Mouse (Mus musculus): ENCODE results near the gene Cacnb1. TPM values are rescaled to one million over a fixed set of nuclear protein-coding genes. Genes with fewer than 3 reads are reported as not detected.
A peak's percentile ranks its signal among the peaks of the same experiment; 100 is the strongest.

Gene Cacnb1
- polyA plus RNA-seq, 1 experiment from 2014 or later: 20.7 TPM

DNA sequence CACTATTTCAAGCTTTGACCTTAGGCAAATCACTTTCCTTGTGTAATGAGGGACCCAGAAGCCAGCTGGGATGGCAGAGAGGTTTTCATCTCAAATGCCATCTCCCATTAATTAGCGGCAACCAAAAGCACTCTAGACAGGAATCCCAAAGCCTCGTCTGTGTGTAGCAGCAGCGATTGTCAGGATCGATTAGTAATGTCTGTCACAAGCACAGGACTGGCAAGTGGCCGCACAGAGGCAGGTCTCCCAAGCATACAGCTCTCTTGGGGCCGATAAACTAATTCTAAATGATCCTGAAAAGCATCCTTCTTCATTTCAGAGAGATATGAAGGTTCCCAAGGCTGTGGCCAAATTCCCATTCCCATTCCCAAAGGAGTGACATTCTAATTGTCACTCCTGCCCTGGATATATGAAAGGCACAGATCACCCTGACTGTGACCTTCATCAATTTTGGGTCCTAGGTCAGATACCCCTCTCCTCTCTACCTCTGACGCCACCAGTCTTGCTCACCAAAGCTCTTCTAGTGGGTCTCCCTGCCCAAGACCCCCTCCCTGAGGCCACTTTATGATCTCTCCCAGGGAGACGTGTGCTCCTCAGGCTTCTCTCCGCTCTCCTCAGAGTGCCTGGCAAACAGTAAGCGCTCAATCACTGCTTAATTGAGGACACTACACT is 42.9 kb downstream of the Cacnb1 start:
- no peak for ATAC-seq (ENCODE audit: low FRiP score, low read depth)
- Histone ChIP-seq H3K9me3 (no peaks in the 10 kb centered on the region), H3K9ac (peak overlapping the region; percentile 21; the same call in 1 of the 2 replicates), H3K27ac (no peak overlapping the region; the same call in 1 of the 2 replicates), H3K4me2 (replicated peaks) (no peak overlapping the region), H3K27me3 (peaks cover 11% of the 10 kb centered on the region), H3K4me3 (no peak overlapping the region), H3K4me1 (peaks cover 14% of the 10 kb centered on the region), H3K36me3 (no peaks in the 10 kb centered on the region)
- 52% methylated on average over 10 of the region's 10 CpGs for WGBS

DNA sequence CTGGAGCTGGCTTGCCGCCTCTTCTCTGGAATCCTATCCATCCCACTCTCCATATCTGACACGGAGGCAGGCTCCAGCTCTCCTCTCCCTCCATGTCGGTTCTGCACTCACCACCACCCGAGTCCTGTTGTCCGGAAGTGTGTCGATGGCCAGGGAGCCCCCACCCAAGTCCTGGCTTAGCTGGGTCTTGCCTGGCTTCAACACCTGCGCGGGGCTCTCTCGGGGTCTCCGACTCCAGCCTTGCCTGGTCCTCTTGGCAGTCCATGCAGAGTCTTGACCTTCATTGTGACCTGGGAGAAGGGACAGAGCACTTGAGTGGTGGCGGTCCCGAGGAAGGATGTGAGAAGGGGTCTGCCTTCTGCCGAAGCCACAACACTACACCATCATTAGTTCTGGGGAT is 44.4 kb downstream of the Cacnb1 start:
- Histone ChIP-seq H3K4me1 (peaks cover 14% of the 10 kb centered on the region), H3K9me3 (no peaks in the 10 kb centered on the region), H3K27me3 (no peaks in the 10 kb centered on the region; the same call in 1 of the 2 replicates), H3K9ac (no peak overlapping the region), H3K4me3 (no peak overlapping the region), H3K36me3 (no peaks in the 10 kb centered on the region), H3K27ac (no peak overlapping the region), H3K4me2 (replicated peaks) (no peak overlapping the region)
- 84% methylated on average over 13 of the region's 13 CpGs for WGBS
- ATAC-seq (ENCODE audit: low FRiP score, low read depth): no peak

DNA sequence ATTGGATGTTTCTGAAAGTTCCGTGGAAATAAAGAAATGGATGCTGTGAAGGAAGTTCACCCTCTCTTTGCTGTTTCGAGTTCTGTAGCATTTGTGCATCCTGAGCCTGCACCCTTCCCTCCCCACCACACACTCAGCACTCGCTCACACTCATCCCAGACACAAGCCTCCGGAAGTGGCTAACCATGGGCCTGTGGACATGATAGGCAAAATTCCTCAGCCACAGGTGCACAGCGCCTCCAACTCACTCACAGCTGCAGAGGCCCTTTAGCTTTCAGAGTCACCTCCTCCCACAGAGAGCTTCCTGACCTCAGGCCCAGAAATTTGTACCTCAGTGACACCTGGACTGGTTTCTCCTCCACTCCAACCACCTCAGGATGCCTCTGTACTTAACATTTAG is 45.0 kb downstream of the Cacnb1 start:
- H3K4me3 ChIP-seq: no peak overlapping the region
- H3K27ac ChIP-seq: no peak overlapping the region
- H3K4me2 ChIP-seq (replicated peaks): no peak overlapping the region
- 82% methylated on average over 5 of the region's 5 CpGs for WGBS
- no peaks in the 10 kb centered on the region for H3K36me3 ChIP-seq
- no peaks in the 10 kb centered on the region for H3K9me3 ChIP-seq
- no peak overlapping the region for H3K9ac ChIP-seq
- ATAC-seq (ENCODE audit: low FRiP score, low read depth): no peak
- peaks cover 14% of the 10 kb centered on the region for H3K4me1 ChIP-seq
- no peaks in the 10 kb centered on the region; the same call in 1 of the 2 replicates for H3K27me3 ChIP-seq

DNA sequence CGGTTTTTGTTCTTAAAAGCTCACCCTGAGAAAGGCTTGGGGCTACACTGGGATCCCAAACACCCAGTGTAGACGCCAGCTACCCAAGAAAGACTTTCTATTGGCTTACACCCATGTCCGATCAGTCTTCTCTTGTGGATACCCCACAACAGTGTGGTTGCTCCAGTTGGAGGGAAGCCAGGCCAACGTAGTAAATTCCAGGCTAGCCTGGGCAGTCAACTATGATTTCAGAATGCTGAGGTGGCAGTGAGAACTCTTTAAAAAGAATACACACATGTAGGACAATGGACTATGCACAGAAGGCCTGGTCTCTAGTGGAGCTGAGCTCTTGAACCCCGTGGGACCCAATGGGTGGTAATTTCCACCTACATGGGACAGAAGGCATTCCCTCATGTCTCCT is 48.1 kb downstream of the Cacnb1 start:
- Histone ChIP-seq H3K36me3 (no peaks in the 10 kb centered on the region), H3K9ac (no peak overlapping the region), H3K4me3 (no peak overlapping the region), H3K9me3 (0 out of 2 replicates have a peak, but pooled peaks cover 4% of the 10 kb centered on the region), H3K27me3 (peaks cover 6% of the 10 kb centered on the region; the same call in 1 of the 2 replicates), H3K4me1 (no peaks in the 10 kb centered on the region), H3K4me2 (replicated peaks) (no peak overlapping the region), H3K27ac (no peak overlapping the region)
- ATAC-seq (ENCODE audit: low FRiP score, low read depth): no peak
- 78% methylated on average over 5 of the region's 5 CpGs for WGBS

DNA sequence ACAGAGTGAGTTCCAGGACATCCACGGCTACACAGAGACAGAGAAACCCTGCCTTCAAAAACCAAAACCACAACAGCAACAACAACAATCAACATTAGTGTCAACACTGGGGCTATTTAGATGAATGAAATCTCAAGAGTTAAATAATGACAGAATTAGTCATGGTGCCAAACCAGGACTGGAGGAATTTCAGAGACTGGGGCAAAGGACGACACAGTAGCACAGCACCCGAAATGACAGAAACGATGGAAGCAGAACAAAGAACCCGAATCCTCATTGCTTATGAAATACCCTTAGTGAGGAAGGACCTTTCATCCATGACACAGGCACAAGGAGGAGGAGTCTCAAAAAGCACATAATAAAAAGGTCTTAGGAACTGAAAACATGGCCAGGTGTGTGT is 48.7 kb downstream of the Cacnb1 start:
- ATAC-seq (ENCODE audit: low FRiP score, low read depth): no peak
- Histone ChIP-seq H3K36me3 (no peaks in the 10 kb centered on the region), H3K27me3 (peaks cover 6% of the 10 kb centered on the region; the same call in 1 of the 2 replicates), H3K9me3 (0 out of 2 replicates have a peak, but pooled peaks cover 4% of the 10 kb centered on the region), H3K4me1 (no peaks in the 10 kb centered on the region), H3K4me2 (replicated peaks) (no peak overlapping the region), H3K27ac (no peak overlapping the region), H3K4me3 (no peak overlapping the region), H3K9ac (no peak overlapping the region)
- 88% methylated on average over 5 of the region's 5 CpGs for WGBS

DNA sequence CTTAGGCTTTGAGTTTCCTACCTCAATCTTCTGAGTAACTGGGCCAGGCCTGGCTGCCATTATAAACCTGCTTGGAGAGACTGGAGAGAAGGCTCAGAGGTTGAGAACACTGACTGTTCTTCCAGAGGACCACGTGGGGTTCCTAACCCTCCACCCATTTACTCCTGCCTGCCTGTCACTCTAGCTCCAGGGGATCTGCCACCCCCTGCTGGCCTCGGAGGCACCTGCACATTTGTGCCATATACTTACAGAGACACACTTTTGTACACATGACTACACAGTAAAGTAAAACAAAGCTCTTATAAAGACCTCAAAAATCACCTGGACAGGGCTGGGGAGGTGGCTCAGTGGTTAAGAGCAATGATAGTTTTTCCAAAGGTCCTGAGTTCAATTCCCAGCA is 50.4 kb downstream of the Cacnb1 start:
- H3K36me3 ChIP-seq: no peaks in the 10 kb centered on the region
- no peak overlapping the region for H3K4me2 ChIP-seq (replicated peaks)
- 71% methylated on average over 2 of the region's 2 CpGs for WGBS
- 0 out of 2 replicates have a peak, but pooled peaks cover 4% of the 10 kb centered on the region for H3K9me3 ChIP-seq
- 0 out of 2 replicates have a peak, but pooled peaks cover 15% of the 10 kb centered on the region for H3K27me3 ChIP-seq
- no peak overlapping the region for H3K9ac ChIP-seq
- H3K4me3 ChIP-seq: no peak overlapping the region
- H3K27ac ChIP-seq: no peak overlapping the region
- no peaks in the 10 kb centered on the region for H3K4me1 ChIP-seq
- no peak for ATAC-seq (ENCODE audit: low FRiP score, low read depth)

DNA sequence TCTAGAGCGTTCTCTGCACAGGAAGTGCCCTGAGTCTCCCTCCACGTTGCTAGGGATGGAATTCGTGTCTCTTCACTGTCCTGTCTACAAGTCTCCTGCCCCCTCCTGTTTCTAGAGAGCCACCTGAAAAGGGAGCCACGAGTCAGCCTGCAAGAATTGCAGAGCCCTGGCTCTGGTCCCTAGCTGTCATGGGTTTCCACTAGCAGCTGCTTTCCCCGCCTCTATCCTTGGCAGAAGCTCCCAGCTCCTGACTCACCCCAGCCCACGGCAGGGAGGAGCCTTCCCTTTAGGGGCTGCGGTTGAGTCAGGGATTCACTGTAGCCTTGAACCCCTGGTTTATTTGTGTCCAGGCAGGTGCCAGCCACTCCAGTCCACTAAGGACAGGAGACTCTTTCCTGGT is 51.6 kb downstream of the Cacnb1 start:
- H3K4me1 ChIP-seq: no peaks in the 10 kb centered on the region
- 0 out of 2 replicates have a peak, but pooled peaks cover 15% of the 10 kb centered on the region for H3K27me3 ChIP-seq
- ATAC-seq (ENCODE audit: low FRiP score, low read depth): no peak
- H3K4me3 ChIP-seq: no peak overlapping the region
- H3K4me2 ChIP-seq (replicated peaks): no peak overlapping the region
- WGBS: 42% methylated on average over 7 of the region's 7 CpGs
- H3K27ac ChIP-seq: no peak overlapping the region
- H3K36me3 ChIP-seq: no peaks in the 10 kb centered on the region
- H3K9me3 ChIP-seq: 0 out of 2 replicates have a peak, but pooled peaks cover 4% of the 10 kb centered on the region
- H3K9ac ChIP-seq: no peak overlapping the region

DNA sequence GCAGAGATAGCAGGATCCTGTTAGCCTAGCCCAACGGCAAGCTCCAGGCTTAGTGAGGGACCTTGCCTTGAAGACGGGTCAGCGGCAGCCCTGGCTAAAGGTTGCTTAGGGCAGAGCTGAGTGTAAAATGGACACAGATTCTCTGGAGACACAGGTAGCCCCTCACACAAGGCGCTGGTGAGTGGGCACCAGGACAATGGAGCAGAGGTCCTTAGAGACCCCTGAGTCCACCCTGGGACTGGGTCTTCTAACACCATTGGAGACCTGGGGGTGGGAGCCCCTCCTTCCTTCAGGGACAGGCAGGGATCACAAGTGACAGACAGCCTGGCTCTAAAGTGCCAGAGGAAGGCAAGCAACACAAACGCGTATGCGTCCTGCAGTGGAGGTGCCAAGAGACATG is 52.1 kb downstream of the Cacnb1 start:
- Histone ChIP-seq H3K27me3 (0 out of 2 replicates have a peak, but pooled peaks cover 15% of the 10 kb centered on the region), H3K27ac (no peak overlapping the region), H3K9ac (no peak overlapping the region), H3K4me3 (no peak overlapping the region), H3K4me1 (no peaks in the 10 kb centered on the region), H3K36me3 (no peaks in the 10 kb centered on the region), H3K4me2 (replicated peaks) (no peak overlapping the region), H3K9me3 (0 out of 2 replicates have a peak, but pooled peaks cover 4% of the 10 kb centered on the region)
- 83% methylated on average over 7 of the region's 7 CpGs for WGBS
- ATAC-seq (ENCODE audit: low FRiP score, low read depth): no peak

DNA sequence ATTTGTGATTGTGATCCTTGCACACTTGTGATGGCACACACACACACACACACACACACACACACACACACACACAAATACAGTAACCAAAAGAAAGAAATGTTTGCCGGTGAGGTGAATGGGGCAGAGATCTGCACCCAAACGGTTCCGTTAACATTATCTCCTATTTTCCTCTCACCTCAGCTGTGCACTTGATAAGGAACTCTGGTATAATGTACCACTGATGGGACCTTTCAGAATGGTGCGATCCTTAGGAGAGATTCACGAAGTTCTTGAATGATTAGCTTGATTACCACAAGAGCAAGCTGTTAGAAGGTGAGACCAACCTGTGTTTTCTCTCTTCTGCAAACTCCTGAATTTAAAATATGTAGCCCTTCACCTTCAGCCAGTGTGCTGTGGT is 54.4 kb downstream of the Cacnb1 start:
- no peak for ATAC-seq (ENCODE audit: low FRiP score, low read depth)
- Histone ChIP-seq H3K9me3 (0 out of 2 replicates have a peak, but pooled peaks cover 4% of the 10 kb centered on the region), H3K27ac (no peak overlapping the region), H3K4me1 (no peaks in the 10 kb centered on the region), H3K27me3 (0 out of 2 replicates have a peak, but pooled peaks cover 15% of the 10 kb centered on the region), H3K36me3 (no peaks in the 10 kb centered on the region), H3K4me2 (replicated peaks) (no peak overlapping the region), H3K4me3 (no peak overlapping the region), H3K9ac (no peak overlapping the region)
- WGBS: 84% methylated on average over 5 of the region's 5 CpGs

DNA sequence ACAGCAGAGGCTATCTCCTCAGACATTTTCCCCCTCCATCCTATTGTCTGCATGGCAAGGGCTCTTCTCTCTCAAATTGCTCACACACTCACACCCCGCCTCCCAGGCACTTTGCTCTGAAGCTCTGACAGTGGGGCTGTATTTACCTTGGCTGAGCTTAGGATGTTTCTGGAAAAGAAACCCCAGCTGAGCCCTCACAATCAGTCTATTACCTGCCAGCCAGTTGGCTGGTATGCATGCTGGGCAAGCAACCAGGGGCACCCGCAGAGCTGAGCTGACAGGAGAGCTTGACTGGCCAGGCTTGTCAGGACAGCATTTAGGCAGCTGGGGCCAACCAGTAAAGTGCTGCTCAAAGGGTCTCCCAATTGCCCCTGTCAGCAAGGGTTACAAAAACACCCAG is 55.7 kb downstream of the Cacnb1 start:
- H3K9ac ChIP-seq: no peak overlapping the region
- ATAC-seq (ENCODE audit: low FRiP score, low read depth): no peak
- 60% methylated on average over 2 of the region's 2 CpGs for WGBS

DNA sequence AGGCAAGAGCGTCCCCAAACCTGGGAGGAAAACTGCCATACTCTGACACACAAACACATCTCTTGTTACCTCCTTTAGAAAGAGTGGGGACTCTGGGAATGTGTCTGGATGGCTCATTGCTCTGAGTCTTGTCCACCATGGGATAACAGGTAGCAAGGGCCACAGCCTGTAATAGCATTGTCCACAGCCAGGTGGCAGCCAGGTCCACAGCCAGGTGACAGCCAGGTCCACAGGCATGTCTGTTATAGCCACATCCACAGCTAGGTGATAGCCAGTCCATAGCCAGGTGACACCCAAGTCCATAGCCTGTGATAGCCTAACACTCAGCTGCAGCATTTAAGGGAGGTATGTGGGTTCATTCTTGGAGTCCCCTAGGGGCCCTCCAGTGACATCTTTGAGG is 61.9 kb downstream of the Cacnb1 start:
- no peaks in the 10 kb centered on the region for H3K9me3 ChIP-seq
- no peak overlapping the region for H3K4me2 ChIP-seq (replicated peaks)
- no peak overlapping the region for H3K9ac ChIP-seq
- no peak for ATAC-seq (ENCODE audit: low FRiP score, low read depth)
- H3K4me1 ChIP-seq: no peaks in the 10 kb centered on the region
- no peaks in the 10 kb centered on the region for H3K27me3 ChIP-seq
- no peak overlapping the region for H3K4me3 ChIP-seq
- H3K27ac ChIP-seq: no peak overlapping the region
- no peaks in the 10 kb centered on the region for H3K36me3 ChIP-seq
- 92% methylated on average over 1 of the region's 1 CpGs for WGBS

More for the DNA sequence above, 55.7 kb downstream of the Cacnb1 start:
- H3K4me3 ChIP-seq: no peak overlapping the region
- no peaks in the 10 kb centered on the region for H3K9me3 ChIP-seq
- H3K4me2 ChIP-seq (replicated peaks): no peak overlapping the region
- H3K36me3 ChIP-seq: no peaks in the 10 kb centered on the region
- no peaks in the 10 kb centered on the region for H3K4me1 ChIP-seq
- H3K27ac ChIP-seq: no peak overlapping the region
- 0 out of 2 replicates have a peak, but pooled peaks cover 15% of the 10 kb centered on the region for H3K27me3 ChIP-seq

DNA sequence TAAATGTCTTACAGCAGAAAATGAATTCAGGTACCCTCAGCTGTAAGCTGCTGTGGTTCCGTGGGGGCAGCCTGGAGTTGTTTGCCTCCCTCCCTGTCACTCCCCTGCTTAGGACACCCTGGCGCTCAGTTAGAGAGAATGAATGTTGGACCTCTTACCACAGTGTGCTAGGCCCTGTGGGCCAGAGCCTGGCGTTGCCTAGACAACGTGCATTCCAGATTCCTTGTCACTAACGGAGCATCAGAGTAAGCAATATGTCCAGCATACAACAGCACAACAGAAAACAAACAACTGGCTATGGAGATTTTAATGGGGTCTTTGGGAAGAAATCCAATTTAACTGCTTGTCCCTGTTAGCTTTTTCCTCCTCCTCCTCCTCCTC is 63.5 kb downstream of the Cacnb1 start:
- Histone ChIP-seq H3K9ac (no peak overlapping the region), H3K27me3 (no peaks in the 10 kb centered on the region), H3K4me1 (no peaks in the 10 kb centered on the region), H3K9me3 (no peaks in the 10 kb centered on the region), H3K4me3 (no peak overlapping the region), H3K27ac (no peak overlapping the region), H3K36me3 (no peaks in the 10 kb centered on the region), H3K4me2 (replicated peaks) (no peak overlapping the region)
- no peak for ATAC-seq (ENCODE audit: low FRiP score, low read depth)
- WGBS: 61% methylated on average over 5 of the region's 5 CpGs

Data from limb, embryonic 13.5 days (tissue).